Mouse (Mus musculus) intestine, embryonic 16.5 days (tissue): ENCODE data around the gene Slc25a19. TPM values are rescaled to one million over a fixed set of nuclear protein-coding genes. Genes with fewer than 3 reads are reported as not detected.

Source experiments
- ATAC-seq: fragments of 200-750 bp; cut with Nextera tagmentation; 2 replicates; pipeline ENCODE4 v1.8.0; 2017; ENCODE audit warnings: moderate TSS enrichment, moderate library complexity
- H3K27ac ChIP-seq: fragments of 300-500 bp; sonication (generic); 2 replicates; pipeline ENCODE4 v1.5.1; 2014; ENCODE audit warnings: mild to moderate bottlenecking, low read length
- H3K27me3 ChIP-seq: fragments of 300-500 bp; sonication (generic); replicated peaks from 2 replicates; pipeline ENCODE4 v1.6.1; 2014; ENCODE audit warnings: low read length, control low read depth, mixed read lengths; ENCODE audit not compliant: control insufficient read depth, insufficient read depth
- H3K36me3 ChIP-seq: fragments of 300-500 bp; sonication (generic); 2 replicates; pipeline ENCODE4 v1.6.1; 2014; ENCODE audit warnings: low read length, control low read depth; ENCODE audit not compliant: control insufficient read depth, insufficient read depth
- H3K4me1 ChIP-seq: fragments of 300-500 bp; sonication (generic); 2 replicates; pipeline ENCODE4 v1.6.1; 2014; ENCODE audit warnings: low read length, control low read depth, mixed read lengths; ENCODE audit not compliant: control insufficient read depth, insufficient read depth
- H3K4me2 ChIP-seq: fragments of 300-500 bp; sonication (generic); 2 replicates; pipeline ENCODE4 v1.6.1; 2014; ENCODE audit warnings: low read depth, low read length, control low read depth
- H3K4me3 ChIP-seq: fragments of 300-500 bp; sonication (generic); 2 replicates; pipeline ENCODE4 v1.5.1; 2014; ENCODE audit warnings: mild to moderate bottlenecking, low read length
- H3K9ac ChIP-seq: fragments of 300-500 bp; sonication (generic); 2 replicates; pipeline ENCODE4 v1.6.1; 2014; ENCODE audit warnings: low read depth, low read length
- H3K9me3 ChIP-seq: fragments of 300-500 bp; sonication (generic); 2 replicates; pipeline ENCODE4 v1.6.1; 2016; ENCODE audit warnings: low read length, control low read depth; ENCODE audit not compliant: control insufficient read depth
- WGBS: fragments of 180-500 bp; shearing (Covaris S2); extraction: QIAGEN DNeasy Blood & Tissue Kit; methylation state at CpG from one replicate; pipeline ENCODE4 v1.1.7; 2014; 5-methylcytosine and 5-hydroxymethylcytosine counted together
- polyA plus RNA-seq: library from polyadenylated mRNA; unstranded; fragments of >200 nt; fragmentation: Nextera tagmentation; extraction: Ambion mirVana; gene quantifications from 2 replicates; pipeline ENCODE4 v1.2.1, GENCODE M21; 2015

Slc25a19 gene
- polyA plus RNA-seq, 1 experiment from 2014 or later, result 31.3 TPM

DNA sequence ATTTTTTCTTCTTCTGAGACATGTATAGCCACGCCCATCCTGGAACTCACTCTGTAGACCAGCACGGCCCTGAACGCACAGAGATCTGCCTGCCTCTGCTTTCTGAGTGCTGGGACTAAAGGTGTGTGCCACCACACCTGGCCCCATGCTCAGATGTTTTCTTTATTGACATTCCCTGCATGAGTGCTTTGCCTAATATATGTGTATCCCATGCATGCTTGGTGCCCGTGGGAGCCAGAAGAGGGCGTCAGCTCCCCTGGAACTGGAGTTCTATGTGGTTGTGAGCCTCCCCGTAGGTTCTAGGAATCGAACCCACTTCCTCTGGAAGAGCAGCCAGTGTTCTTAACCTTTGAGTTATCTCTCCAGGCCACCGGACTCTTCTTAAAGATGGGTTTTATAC is 6.9 kb upstream of the Slc25a19 start:
- no peak for ATAC-seq
- no peak overlapping the region for H3K27ac ChIP-seq
- WGBS, result 91% methylated on average over 8 of the region's 8 CpGs

DNA sequence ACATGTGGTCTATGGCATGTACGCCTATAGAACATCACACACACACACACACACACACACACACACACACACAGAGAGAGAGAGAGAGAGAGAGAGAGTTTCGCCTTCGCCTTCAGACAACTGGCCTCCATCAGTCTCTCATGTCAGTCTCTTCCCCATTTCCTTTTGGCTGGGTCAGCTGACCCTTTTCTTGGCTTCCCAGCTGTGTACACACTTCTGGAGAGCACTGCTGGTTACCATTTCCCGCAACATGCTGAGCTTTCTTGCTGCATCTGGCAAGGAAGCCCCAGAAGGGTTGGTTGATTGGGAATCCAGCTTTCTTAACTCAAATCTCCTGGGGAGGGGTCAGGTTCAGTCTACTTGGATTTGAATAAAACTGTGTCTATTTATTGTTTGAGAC is 6.0 kb upstream of the Slc25a19 start:
- H3K4me2 ChIP-seq, result no peak overlapping the region
- H3K9ac ChIP-seq, result no peak overlapping the region
- ATAC-seq, result no peak
- WGBS, result 54% methylated on average over 4 of the region's 4 CpGs
- H3K27ac ChIP-seq, result no peak overlapping the region
- H3K4me1 ChIP-seq, result peaks cover 2% of the 10 kb centered on the region
- H3K27me3 ChIP-seq, result no peaks in the 10 kb centered on the region
- H3K4me3 ChIP-seq, result no peak overlapping the region
- H3K36me3 ChIP-seq, result no peaks in the 10 kb centered on the region
- H3K9me3 ChIP-seq, result no peaks in the 10 kb centered on the region

More for the DNA sequence above, 6.9 kb upstream of the Slc25a19 start:
- Histone ChIP-seq H3K27me3 (no peaks in the 10 kb centered on the region), H3K4me2 (no peak overlapping the region), H3K9ac (no peak overlapping the region), H3K36me3 (no peaks in the 10 kb centered on the region), H3K9me3 (no peaks in the 10 kb centered on the region), H3K4me1 (peaks cover 7% of the 10 kb centered on the region), H3K4me3 (no peak overlapping the region)

DNA sequence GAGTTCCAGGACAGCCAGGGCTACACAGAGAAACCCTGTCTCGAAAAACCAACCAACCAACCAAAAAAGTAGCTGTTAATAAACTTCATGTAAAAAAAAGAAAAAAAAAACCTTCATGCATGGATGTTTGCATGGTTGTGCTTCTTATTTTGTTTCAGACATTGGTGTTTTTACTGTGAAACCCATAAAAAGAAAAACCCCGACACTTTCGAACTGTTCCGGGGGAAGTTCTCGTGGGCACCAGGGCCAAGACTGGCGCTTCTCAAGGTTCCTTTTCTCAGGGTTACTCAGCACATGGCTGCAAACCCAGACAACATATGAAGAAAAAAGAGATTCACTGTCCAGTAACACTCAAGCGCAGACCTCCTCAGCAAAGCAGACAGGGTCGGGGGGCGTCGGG is 4.8 kb upstream of the Slc25a19 start:
- H3K36me3 ChIP-seq, result no peaks in the 10 kb centered on the region
- H3K9me3 ChIP-seq, result no peaks in the 10 kb centered on the region
- no peak overlapping the region for H3K4me2 ChIP-seq
- no peaks in the 10 kb centered on the region; the same call in 1 of the 2 replicates for H3K4me1 ChIP-seq
- no peak overlapping the region for H3K9ac ChIP-seq
- WGBS, result 90% methylated on average over 10 of the region's 10 CpGs
- no peak overlapping the region for H3K4me3 ChIP-seq
- ATAC-seq, result no peak
- no peak overlapping the region for H3K27ac ChIP-seq
- H3K27me3 ChIP-seq, result no peaks in the 10 kb centered on the region

DNA sequence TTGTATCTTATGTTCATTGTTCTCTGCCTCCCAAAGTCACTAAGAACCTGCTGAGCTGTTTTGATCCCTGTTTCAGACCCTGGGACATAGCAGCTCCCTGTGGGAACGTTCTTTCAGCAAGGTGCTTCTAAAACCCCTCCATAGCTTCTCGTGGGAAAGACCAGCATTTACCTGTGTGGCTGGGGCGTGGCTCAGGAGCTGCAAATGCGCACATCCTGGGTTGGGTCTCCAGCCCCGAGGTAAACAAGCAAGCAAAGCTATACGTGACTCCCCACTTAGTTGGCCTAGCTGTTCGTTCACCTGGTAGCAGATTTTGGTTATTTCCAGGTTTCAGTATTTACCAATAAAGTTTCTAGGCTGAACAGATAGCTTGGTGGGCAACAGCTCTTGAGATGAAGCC is 4.2 kb upstream of the Slc25a19 start:
- Histone ChIP-seq H3K4me1 (peaks cover under 1% of the 10 kb centered on the region; the same call in 1 of the 2 replicates), H3K9ac (no peak overlapping the region), H3K36me3 (no peaks in the 10 kb centered on the region), H3K27me3 (no peaks in the 10 kb centered on the region), H3K27ac (no peak overlapping the region), H3K4me2 (no peak overlapping the region), H3K9me3 (no peaks in the 10 kb centered on the region), H3K4me3 (no peak overlapping the region)
- no peak for ATAC-seq
- WGBS, result 71% methylated on average over 7 of the region's 7 CpGs

DNA sequence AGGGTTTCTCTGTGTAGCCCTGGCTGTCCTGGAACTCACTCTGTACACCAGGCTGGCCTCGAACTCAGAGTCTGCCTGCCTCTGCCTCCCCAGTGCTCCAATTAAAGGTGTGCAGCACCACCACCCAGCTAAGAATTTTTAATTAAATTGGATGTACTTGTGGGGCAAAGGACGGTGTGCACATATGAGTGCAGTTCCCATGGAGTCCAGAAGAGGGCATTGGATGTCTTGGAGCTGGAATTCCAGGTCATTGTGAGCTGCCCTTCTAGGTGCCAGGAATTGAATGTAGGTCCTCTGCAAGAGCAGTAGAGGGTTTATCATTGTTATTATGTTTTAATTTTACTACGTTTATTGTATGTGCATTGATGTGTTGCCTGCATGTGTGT is 3.4 kb upstream of the Slc25a19 start:
- H3K4me3 ChIP-seq, result no peak overlapping the region
- H3K9me3 ChIP-seq, result no peaks in the 10 kb centered on the region
- WGBS, result 30% methylated on average over 3 of the region's 3 CpGs
- peaks cover 2% of the 10 kb centered on the region; the same call in 1 of the 2 replicates for H3K4me1 ChIP-seq
- H3K4me2 ChIP-seq, result no peak overlapping the region
- no peaks in the 10 kb centered on the region for H3K36me3 ChIP-seq
- ATAC-seq, result no peak
- no peak overlapping the region for H3K9ac ChIP-seq
- H3K27ac ChIP-seq, result no peak overlapping the region; the same call in 1 of the 2 replicates
- H3K27me3 ChIP-seq, result no peaks in the 10 kb centered on the region

DNA sequence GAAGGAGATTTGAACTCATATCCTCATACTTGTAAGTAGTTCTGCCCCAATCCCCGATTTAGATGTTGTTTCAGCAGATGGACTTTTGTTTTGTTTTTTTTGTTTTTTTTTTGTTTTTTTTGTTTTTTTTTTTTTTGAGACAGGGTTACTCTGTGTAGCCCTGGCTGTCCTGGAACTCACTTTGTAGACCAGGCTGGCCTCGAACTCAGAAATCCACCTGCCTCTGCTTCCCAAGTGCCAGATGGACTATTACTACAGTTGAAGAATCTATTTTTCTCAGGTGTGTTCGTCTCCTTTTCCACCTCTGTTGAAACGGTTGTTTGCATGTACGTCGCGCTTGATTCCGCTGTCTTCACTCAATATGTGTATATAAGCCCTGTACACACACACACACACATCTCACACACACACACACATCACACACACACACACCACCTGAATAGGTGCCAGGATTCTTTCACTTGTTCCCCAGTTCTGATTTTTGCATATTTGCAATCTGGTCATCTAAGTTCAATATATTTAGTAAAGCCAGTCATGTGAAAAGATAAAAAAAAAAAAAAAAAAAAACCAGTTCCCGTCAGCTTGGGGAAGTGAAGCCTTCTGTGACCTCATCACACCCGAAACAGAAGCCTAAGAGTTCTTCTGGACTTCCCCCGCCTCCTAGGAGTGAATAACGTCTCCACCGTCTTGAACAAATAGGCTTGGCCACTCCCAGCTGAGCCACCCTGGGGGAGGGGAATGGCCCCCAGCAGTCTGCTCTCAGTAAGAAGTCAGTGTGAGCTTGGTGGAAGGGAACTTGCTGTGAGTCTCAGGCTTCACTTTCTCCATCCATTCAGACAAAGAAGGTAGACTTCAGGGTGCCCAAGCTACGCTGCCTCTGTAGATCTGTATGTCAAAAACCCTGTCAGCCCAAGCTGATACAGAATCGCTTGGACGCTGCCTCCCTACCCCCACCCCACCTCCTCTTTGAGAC is 2.7 kb upstream of the Slc25a19 start:
- H3K9ac ChIP-seq, result no peak overlapping the region
- peaks cover 2% of the 10 kb centered on the region for H3K4me1 ChIP-seq
- no peaks in the 10 kb centered on the region for H3K9me3 ChIP-seq
- ATAC-seq, result no peak
- H3K27me3 ChIP-seq, result no peaks in the 10 kb centered on the region
- WGBS, result 44% methylated on average over 16 of the region's 16 CpGs
- no peak overlapping the region for H3K4me3 ChIP-seq
- no peak overlapping the region for H3K4me2 ChIP-seq
- H3K27ac ChIP-seq, result no peak overlapping the region; the same call in 1 of the 2 replicates
- no peaks in the 10 kb centered on the region for H3K36me3 ChIP-seq

DNA sequence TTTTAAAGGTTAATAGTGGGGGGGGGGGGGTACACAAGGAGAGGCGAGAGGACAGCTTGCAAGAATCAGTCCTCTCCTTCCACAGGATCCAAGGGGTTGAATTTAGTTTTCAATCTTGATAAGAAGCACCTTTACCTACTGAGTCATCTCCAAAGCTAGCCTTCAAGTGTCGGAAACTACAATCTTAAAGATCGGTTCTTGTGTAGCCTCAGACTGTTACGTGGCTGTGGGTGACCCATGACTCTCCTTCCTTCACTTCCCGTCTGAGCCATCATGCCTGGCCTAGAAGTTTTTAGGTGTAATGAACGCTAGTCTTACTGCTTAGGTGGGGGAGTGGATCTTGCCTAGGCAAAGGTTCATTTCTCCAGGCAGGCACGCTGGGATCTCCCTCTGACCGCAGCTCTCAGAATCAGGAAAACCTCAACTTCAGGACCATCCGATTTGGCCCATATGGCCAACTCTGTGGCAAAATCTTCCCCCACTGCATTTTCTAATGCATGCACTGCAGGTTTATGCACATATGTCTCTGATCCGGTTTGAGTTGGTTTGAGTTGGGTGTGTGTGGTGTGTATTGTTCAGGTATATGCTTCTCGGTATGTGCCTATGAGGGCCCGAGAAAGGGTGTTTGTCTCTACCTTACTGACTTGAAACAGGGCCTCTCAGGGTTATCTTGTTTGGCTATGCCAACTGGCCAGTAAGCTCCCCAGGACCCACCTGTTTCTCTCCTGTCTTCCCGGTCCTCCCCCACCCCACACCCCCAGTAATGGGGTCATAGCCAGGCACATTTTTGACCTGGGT is 1.8 kb upstream of the Slc25a19 start:
- 85% methylated on average over 13 of the region's 13 CpGs for WGBS

DNA sequence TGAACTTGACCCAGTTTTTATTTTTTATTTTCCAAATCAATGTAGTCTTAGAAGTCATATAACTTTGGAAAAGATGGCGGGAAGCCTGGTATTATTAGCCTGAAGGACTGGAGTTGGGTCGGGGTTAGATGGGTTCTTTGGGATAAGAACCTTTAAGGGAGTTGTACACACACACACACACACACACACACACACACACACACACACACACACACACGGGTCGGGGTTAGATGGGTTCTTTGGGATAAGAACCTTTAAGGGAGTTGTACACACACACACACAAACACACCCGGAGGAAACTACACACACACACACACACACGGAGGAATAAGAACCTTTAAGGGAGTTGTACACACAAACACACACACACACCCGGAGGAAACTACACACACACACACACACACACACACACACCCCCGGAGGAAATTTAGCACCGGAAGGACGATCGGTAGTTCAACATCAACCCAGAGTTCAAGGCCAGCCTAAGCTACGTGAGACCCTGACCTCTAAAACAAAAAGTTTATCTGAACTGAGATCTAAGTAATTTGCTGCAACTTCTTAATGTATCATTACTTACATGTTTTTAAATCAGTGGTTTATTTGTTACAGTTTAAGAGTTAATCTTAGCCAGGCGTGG is 488 bp upstream of the Slc25a19 start:
- 43% methylated on average over 13 of the region's 13 CpGs for WGBS
- no peak; the same call in 1 of the 2 replicates for ATAC-seq
- H3K9ac ChIP-seq, result peak overlapping the region; percentile 46

More for the DNA sequence above, 1.8 kb upstream of the Slc25a19 start:
- Histone ChIP-seq H3K36me3 (no peaks in the 10 kb centered on the region), H3K9me3 (no peaks in the 10 kb centered on the region), H3K4me1 (peaks cover 2% of the 10 kb centered on the region), H3K27ac (no peak overlapping the region), H3K9ac (no peak overlapping the region), H3K27me3 (no peaks in the 10 kb centered on the region), H3K4me2 (no peak overlapping the region), H3K4me3 (no peak overlapping the region)
- ATAC-seq, result no peak

More for the DNA sequence above, 488 bp upstream of the Slc25a19 start:
- H3K27me3 ChIP-seq, result no peaks in the 10 kb centered on the region
- H3K9me3 ChIP-seq, result no peaks in the 10 kb centered on the region
- H3K4me2 ChIP-seq, result peak overlapping the region; percentile 42
- H3K4me3 ChIP-seq, result peak overlapping the region; percentile 65
- no peaks in the 10 kb centered on the region for H3K36me3 ChIP-seq
- no peak overlapping the region for H3K27ac ChIP-seq
- H3K4me1 ChIP-seq, result peaks cover 2% of the 10 kb centered on the region
